Mouse (Mus musculus) cerebellum, adult 2 months (tissue): ENCODE data around the gene Hoxd11.

ENCODE experiments used
- CTCF ChIP-seq: fragments of 200-500 bp; IDR thresholded peaks from 2 replicates; pipeline ENCODE4 v1.5.1; 2011; ENCODE audit warnings: low read depth, mild to moderate bottlenecking, control low read depth, low read length, moderate library complexity, borderline replicate concordance; ENCODE audit not compliant: insufficient read depth
- POLR2A ChIP-seq: fragments of 200-500 bp; IDR thresholded peaks from 2 replicates; pipeline ENCODE4 v1.6.1; 2011; ENCODE audit warnings: low read length, control low read depth, borderline replicate concordance; ENCODE audit not compliant: insufficient read depth

DNA sequence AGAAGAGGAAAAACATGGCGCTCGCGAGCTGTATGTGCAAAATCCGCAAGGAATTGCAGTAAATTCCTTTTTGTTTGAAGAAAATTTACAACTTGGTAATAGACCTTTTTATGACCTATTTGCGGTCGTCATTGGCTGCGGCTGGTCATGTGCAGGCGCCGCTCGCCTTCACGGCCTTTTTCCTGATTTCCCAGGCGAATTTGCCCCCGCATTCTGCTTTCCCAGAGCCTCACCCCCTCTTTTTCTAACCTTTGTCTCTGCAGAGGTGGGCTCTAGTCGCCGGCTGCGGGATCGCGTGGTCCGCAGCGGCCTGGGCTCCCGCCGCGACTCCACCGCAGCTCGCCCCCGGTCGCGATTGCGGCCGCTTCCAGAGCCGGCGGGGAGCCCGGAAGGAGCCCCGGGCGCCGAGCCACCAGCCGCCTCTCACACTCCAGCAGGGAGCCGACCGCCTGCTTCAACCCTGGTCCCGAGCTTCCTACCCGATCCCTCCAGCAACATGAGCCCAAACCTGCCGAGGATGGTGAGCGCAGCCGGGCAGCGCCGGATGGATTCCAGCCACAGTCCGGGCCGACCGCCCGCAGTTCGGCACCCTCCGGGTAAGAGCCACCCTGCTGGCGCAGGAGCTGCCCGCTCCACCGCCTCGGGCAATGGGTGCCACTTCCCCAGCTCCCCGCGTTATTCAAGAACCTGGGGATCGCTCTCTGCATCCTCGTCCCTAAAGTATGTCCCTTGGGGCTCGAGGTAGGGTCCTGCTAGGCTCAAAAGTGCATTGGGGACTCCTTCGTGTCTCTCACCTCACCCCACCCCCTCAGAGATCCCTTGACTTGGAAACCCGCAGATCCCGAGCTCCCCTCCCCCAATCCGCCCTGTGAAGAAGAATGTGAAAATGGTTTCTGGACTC, 32.6 kb downstream of the Hoxd11 start, which contains the start of the genes Hoxd3 and Hoxd4:
- TF ChIP-seq CTCF (no peak), POLR2A (no peak)
